Mouse (Mus musculus) spleen, embryonic (tissue): ENCODE results near the gene Maml1.
"Not testable (repeated sequence)": the region's sequence is repeated elsewhere in the genome, so short reads cannot be mapped to it uniquely, and the experiment has no call there.

ENCODE experiments used
- CTCF ChIA-PET: fragments of 350-600 bp; sonication (Branson Sonifier 250); formaldehyde crosslinking; loops from one replicate; lab custom pipeline; 2022; lab: Charles Lee

Maml1 gene

GRCm38 (mm10) chr11:50292190-50292855 is at the start of gene Maml1:
Maml1 (minus strand) TSS chr11:50292311.
- CTCF ChIA-PET, result interaction anchor here (0.6 kb wide), 1 partner anchor 623 kb away, joined by 5 read pairs; no protein-coding TSS in a partner anchor

GRCm38 (mm10) chr11:50336891-50337290 is 44.8 kb upstream of the Maml1 start:
- CTCF ChIA-PET, result no interaction called here

- CTCF ChIA-PET, result no interaction called here
Measured at GRCm38 (mm10) chr11:50336126-50336525, 44.0 kb upstream of the Maml1 start.

- CTCF ChIA-PET, result interaction anchor here (1.5 kb wide), 1 partner anchor 11 kb away, joined by 3 read pairs; no protein-coding TSS in a partner anchor
Measured at GRCm38 (mm10) chr11:50333181-50333580, 41.1 kb upstream of the Maml1 start.

- CTCF ChIA-PET, result no interaction called here
Measured at GRCm38 (mm10) chr11:50329378-50329777, 37.3 kb upstream of the Maml1 start.

GRCm38 (mm10) chr11:50328075-50328625 is 36.0 kb upstream of the Maml1 start:
- CTCF ChIA-PET, result no interaction called here

GRCm38 (mm10) chr11:50326302-50326966 is 34.3 kb upstream of the Maml1 start:
- CTCF ChIA-PET, result interaction anchor here (0.5 to 0.9 kb wide), 3 partner anchors 37 to 91 kb away, joined by 3 to 4 read pairs (median 4); no protein-coding TSS in a partner anchor

- CTCF ChIA-PET, result interaction anchor here (0.7 kb wide), 1 partner anchor 91 kb away, joined by 3 read pairs; no protein-coding TSS in a partner anchor
Measured at GRCm38 (mm10) chr11:50325496-50326301, 33.6 kb upstream of the Maml1 start, which contains the start of gene Canx. Canx (minus strand) TSS chr11:50325673.

GRCm38 (mm10) chr11:50324751-50325471 is 32.8 kb upstream of the Maml1 start:
- CTCF ChIA-PET, result no interaction called here

GRCm38 (mm10) chr11:50323843-50324242 is 31.7 kb upstream of the Maml1 start:
- CTCF ChIA-PET, result interaction anchor here (0.5 to 0.6 kb wide), 2 partner anchors 299 to 1507 kb away, joined by 4 to 11 read pairs; partner anchors contain the start of gene Trim41

GRCm38 (mm10) chr11:50322345-50322744 is 30.2 kb upstream of the Maml1 start:
- CTCF ChIA-PET, result interaction anchor here (0.7 kb wide), 1 partner anchor 11 kb away, joined by 3 read pairs; no protein-coding TSS in a partner anchor

- CTCF ChIA-PET, result no interaction called here
Measured at GRCm38 (mm10) chr11:50321239-50321638, 29.1 kb upstream of the Maml1 start.

- CTCF ChIA-PET, result not testable (repeated sequence)
Measured at GRCm38 (mm10) chr11:50319343-50319742, 27.2 kb upstream of the Maml1 start.

- CTCF ChIA-PET, result no interaction called here
Measured at GRCm38 (mm10) chr11:50312803-50313202, 20.7 kb upstream of the Maml1 start.

GRCm38 (mm10) chr11:50303406-50303805 is 11.3 kb upstream of the Maml1 start:
- CTCF ChIA-PET, result no interaction called here

- CTCF ChIA-PET, result interaction anchor here (0.6 kb wide), 1 partner anchor 624 kb away, joined by 5 read pairs; no protein-coding TSS in a partner anchor
Measured at GRCm38 (mm10) chr11:50291321-50292165, 568 bp downstream of the Maml1 start.

- CTCF ChIA-PET, result no interaction called here
Measured at GRCm38 (mm10) chr11:50290486-50291225, 1.5 kb downstream of the Maml1 start.

GRCm38 (mm10) chr11:50286428-50286827 is 5.7 kb downstream of the Maml1 start:
- CTCF ChIA-PET, result no interaction called here

GRCm38 (mm10) chr11:50285696-50286095 is 6.4 kb downstream of the Maml1 start:
- CTCF ChIA-PET, result no interaction called here
